Mouse (Mus musculus) megakaryocyte, embryonic 14.5 days (primary cell): ENCODE results near the gene Myh1.

ENCODE experiments used
- FLI1 ChIP-seq: IDR thresholded peaks from 2 replicates; pipeline ENCODE4 v1.6.1; 2012; ENCODE audit warnings: low read length, inconsistent platforms, mixed read lengths
- GATA1 ChIP-seq: IDR thresholded peaks from 3 replicates; pipeline ENCODE4 v1.6.1; 2012; ENCODE audit warnings: mixed read lengths, low read length, inconsistent platforms, borderline replicate concordance

DNA sequence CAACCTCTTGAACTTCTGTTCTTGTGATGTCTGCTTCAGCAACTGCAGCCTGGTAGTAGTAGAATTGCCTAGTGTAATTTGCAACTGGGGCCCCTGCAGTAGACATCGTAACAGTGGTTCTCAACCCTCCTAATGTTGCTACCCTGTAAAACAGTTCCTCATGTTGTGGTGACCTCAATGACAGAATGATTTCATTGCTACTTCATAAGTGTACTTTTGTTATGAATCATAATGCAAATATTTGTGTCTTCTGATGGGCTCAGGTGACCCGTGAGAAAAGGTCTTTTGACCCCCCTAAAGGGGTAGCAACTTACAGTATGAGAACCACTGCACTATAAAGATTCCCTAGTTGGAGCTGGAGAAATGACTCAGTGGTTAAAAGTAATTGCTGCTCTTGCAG is 27.4 kb upstream of the Myh1 start:
- no peak for TF ChIP-seq GATA1
- TF ChIP-seq FLI1, result no peak
